Mouse (Mus musculus) T-helper 1 cell (primary cell): ENCODE results near the gene Map1b.

ENCODE experiments used
- in situ Hi-C: fragments of 300-600 bp; cut with MboI, MseI; formaldehyde crosslinking; loops from one replicate; pipeline ENCODE4 v1.15.1; 2025; ENCODE audit warnings: high pct_unique_total_duplicates

Map1b gene

DNA sequence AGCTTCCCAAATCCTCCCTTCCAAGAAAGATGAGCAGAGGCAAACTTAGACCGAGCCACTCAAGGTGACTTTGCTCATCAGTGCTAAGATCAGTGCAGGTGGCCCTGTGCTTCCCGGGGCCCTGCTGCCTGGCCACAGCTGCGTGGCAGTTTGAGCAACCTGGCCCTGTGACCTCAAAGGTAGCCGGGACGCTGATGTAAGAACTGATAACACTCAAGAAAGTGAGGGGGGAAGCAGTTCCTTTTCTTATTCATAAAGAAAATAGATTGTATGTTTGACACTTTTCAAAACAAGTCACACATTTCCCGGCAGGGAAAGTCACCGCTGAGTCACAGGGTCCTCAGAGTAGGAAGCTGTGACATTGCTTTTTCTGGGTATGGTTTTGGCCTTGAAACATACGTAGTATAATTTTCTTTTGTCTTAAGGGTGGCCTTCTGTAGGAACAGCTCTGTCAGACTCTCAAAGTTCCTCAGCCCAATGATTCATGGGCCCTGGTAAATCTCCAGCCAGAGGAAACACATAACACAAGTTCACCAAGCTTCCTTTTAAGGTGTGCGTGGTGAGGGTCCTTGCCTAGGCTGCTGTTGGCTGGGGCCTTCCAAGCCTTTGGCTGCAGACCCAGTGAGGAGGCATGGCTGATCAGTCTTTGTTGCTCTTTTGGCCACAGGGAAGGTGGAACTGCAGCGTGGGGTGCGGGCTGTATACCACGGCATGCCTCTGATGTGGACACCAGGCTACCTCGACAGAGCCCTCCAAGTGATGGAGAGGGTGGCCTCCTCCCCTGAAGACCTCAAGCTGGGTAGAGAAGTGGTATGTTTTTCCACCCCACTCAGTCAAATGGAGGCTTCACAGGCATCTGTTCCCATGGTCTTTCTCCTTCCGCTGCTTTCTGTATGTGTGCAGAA lies 105.5 kb downstream of the Map1b start:
- in situ Hi-C loops, result no loop called here

DNA sequence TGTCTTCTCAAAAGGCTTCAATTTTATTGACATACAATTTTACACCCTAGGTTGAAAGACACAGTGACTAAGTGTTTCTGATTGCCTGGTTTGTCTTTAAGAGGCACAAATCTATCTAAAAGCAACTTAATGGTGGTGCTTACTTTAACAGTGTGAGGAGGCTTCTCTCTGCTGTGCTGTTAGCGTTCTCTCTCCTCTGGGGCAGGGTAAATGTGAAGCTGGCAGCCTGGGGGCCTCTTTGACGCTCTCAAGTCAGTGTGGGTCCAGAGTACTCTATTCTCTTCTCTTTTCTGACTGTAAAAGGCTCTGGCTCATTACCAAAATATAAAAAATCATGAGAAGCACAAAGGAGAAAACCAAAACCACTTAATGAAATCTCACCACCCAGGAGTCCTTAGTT lies 107.1 kb downstream of the Map1b start:
- in situ Hi-C loops, result loop anchor here (10.0 kb wide), 1 partner anchor 1934 kb away; no protein-coding TSS in a partner anchor

DNA sequence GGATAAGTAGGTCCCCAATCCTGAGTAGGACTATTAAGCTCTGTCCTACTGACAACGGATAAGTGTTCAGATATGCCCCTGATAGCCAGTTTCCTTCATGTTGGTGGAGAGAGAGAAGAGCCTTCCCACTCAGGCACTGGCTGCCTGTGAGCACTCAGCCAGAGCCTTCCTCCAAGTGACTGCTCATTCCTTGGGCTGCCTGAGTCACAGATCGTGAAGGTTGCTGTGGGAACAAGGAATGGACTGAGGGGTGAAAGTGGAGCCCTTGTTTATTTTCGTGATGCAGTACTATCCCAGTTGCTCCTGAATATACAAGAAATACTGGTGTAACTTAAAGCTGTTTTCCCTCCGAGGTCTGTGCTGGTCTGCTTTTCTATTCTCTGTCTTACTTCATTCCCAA lies 117.0 kb downstream of the Map1b start:
- in situ Hi-C loops, result no loop called here

DNA sequence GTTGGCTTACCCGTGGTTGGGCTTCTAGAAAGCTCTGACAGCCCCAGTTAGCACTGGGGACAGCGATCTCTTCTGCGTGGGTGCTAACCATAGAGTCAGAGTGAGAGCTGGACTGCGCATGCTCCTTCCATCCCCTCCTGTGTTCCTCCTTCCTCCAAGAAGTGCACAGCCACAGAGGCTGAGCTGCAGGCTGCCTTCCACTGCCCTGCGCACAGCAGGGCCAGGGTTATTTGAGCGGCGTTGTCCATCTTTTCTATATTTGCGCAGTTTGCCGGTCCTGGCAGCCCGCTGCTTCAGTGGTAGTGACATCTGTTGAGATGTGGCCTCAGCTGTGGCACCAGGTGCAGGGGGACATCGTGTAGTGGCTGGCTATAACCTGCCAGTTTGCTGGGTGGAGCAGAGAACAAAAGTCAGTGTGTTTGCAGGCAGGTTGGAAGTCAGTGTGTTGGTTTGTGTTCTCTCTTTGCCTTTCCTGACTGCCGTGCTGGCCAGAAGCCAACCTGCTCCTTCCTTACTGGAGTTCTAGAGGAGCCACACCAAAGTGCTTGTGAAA lies 118.1 kb downstream of the Map1b start:
- in situ Hi-C loops, result no loop called here

- in situ Hi-C loops, result no loop called here
These were observed 119.1 kb downstream of the Map1b start for GRCm38 (mm10) chr13:99397228-99397627.

GRCm38 (mm10) chr13:99395531-99395930 lies 120.8 kb downstream of the Map1b start:
- in situ Hi-C loops, result no loop called here

GRCm38 (mm10) chr13:99394694-99395093 lies 121.6 kb downstream of the Map1b start:
- in situ Hi-C loops, result no loop called here

DNA sequence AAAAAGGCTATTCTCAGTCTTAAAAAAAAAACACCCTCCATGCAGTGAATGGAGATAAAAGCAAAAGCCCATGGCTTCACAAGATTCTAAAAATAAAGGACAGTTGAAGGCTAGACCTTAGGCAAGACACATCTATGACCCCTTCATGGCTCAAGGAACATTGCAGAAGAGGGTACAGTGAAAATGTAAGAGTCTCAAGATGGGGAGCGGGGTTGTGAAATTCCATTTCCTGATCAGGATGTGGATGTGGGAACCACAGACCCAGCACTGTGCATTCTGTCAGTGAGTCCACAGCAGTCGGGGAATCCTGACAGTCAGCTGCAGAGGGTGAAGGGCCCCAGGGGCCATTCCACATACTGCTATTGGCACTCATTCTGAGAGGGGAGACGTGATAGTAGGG lies 123.2 kb downstream of the Map1b start:
- in situ Hi-C loops, result no loop called here

DNA sequence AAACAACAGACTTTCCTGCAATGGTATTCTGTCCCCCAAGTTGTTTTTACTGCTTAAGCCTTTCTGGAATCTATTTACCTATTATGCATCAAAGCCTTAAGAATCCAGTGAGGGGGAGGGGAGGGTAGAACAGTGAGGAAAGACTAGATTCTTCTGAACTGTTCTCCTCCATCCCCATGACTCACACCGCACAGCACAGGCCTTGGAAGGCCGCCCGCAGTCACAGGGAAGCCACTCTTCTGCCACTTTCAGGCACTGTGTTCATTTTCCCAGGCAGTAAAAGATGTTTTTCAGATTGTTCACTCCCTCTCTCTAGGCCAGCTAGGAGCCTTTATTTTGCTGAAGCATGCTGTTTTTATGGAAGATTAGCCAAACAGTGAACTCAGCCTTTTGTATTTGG lies 124.9 kb downstream of the Map1b start:
- in situ Hi-C loops, result no loop called here

- in situ Hi-C loops, result no loop called here
These were observed 128.2 kb downstream of the Map1b start for GRCm38 (mm10) chr13:99387901-99388811.

- in situ Hi-C loops, result no loop called here
These were observed 130.0 kb downstream of the Map1b start for GRCm38 (mm10) chr13:99386341-99386740.

DNA sequence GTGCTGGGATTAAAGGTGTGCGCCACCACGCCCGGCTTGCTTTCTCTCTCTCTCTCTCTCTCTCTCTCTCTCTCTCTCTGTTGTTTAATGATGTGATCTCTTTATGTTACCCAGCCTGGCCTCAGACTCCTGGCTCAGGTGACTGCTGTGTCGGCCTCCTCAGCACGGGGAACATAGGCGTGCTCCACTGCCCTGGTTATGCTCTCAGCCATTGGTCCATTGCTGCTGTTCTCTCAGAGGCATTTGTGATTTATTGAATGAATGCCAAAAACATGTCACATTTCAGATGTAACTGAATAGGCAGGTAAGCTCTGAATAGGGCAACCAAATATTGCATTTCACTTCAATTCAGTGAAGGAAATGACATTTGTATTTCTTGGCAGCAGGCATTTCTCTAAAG lies 130.4 kb downstream of the Map1b start:
- in situ Hi-C loops, result no loop called here

GRCm38 (mm10) chr13:99384555-99385203 lies 131.7 kb downstream of the Map1b start:
- in situ Hi-C loops, result no loop called here

DNA sequence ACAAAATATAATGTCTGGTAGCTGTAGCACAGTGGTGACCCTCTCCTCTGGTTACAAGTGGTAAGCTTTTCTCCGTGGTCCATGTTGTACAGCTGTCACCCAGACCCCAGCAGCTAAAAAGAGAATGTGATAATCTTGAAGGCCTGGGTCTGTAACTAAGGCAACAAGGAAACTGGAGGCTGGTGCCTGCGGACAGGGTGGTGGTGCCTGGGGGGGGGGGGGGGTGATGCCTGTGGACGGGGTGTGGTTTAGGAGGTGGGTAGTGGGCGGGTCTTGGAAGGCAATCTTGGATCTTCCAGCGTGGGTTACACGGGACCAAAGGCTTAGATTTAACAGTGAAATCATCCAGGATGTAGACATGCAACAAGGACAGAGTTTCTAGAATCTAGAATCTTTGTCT lies 134.0 kb downstream of the Map1b start:
- in situ Hi-C loops, result no loop called here

DNA sequence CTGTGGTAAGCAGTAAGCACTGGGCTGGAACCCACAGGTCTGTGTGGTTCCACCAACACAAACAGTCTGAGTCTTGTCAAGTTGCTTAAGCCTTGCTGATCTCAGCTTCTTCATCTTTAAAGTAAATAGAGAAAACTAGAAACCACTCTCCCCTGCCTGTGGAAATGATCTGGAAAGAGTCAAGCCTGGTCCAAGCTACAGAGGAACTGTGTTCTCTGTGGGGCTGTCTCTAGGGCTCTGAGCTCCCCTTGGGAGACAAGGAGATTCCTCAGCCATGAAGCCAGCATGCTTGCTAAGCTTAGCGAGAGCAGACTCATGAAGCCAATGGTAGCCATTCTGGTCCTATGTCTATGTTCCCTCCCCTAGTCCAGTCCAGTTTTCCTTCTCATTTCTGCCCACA lies 138.1 kb downstream of the Map1b start:
- in situ Hi-C loops, result no loop called here

GRCm38 (mm10) chr13:99377055-99377454 lies 139.3 kb downstream of the Map1b start:
- in situ Hi-C loops, result no loop called here

GRCm38 (mm10) chr13:99375550-99375949 lies 140.8 kb downstream of the Map1b start:
- in situ Hi-C loops, result no loop called here

GRCm38 (mm10) chr13:99374191-99374590 lies 142.1 kb downstream of the Map1b start:
- in situ Hi-C loops, result no loop called here

GRCm38 (mm10) chr13:99373684-99374083 lies 142.7 kb downstream of the Map1b start:
- in situ Hi-C loops, result no loop called here
